Mouse (Mus musculus): ENCODE results near the gene Fbxo31.
"Not testable (repeated sequence)": the region's sequence is repeated elsewhere in the genome, so short reads cannot be mapped to it uniquely, and the experiment has no call there.

The Fbxo31 gene

DNA sequence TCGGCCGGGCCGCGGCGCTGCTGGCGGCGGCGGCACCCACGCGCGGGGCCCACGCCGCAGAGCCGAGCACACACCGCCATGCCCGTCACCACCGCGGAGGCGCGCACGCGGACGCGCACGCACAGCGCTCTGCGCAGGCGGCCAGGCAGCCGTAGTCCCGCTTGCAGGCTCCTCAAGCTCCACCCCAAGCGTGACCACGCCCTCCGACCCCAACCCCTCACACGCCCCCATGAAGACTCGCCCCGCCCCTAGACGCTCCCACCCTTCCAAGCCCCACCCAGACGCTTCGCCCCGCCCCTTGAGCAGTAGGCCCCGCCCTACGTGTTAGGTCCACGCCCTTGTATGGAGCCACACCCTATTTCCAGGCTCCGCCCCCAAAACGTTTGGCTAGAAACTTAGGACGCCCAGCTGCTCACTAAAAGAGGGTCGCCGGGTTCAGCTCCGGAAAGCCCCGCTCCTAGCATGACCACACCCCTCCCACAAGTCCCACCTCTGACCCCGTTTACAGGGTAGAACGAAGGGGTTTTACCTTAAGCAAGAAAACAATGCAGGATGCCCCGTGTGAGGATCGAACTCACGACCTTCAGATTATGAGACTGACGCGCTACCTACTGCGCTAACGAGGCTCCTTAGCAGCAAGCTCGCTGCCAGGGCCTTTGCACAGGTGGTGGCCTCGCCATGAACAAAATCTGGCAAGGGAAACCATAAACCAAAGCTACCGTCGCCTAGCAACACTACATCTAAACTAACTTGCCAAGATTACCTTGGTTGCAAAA, at the start of gene Fbxo31:
Gene Fbxo31 (minus strand): TSS at position 131 of the 776 bp plus-strand sequence.
- DNase-seq (ENCODE audit: low spot score) = peak; percentile 90

DNA sequence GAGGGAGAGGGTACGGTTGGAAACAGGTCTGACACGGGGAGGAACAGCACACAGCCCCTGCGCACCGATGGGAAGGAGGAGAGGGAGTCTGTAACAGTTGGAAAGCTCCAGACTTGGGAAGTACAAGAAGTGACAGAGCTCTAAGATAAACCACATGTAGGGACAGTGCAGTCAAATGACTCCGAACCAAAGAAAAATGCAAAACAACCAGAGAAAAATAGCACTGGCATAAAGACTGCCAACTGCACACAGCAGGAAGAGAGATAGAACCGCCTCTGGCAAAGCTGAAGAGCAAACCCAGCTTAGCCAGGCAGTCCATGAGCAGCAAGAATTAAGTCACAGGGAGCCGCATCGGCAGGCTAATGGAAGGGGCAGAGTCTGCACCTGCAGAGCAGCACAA, 44.4 kb upstream of the Fbxo31 start:
- no peak for DNase-seq (ENCODE audit: low spot score)

DNA sequence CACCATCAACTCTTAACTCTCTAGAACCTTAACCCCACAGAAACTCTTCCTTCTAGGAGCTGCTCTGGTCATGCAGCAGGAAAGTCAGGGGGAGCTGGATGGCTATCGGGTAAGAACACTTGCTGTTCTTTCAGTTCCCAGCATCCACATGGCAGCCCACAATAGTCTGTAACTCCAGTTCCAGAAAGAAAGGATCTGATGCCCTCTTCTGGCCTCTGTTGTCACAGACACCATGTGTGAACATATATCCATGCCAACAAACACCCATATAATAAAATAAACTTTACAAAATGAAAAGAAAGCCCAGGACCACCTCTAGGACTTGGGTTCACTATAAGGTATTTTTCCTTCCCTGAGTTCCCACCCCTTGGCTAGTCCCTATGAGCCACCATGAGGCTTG, 43.3 kb upstream of the Fbxo31 start:
- no peak for DNase-seq (ENCODE audit: low spot score)

DNA sequence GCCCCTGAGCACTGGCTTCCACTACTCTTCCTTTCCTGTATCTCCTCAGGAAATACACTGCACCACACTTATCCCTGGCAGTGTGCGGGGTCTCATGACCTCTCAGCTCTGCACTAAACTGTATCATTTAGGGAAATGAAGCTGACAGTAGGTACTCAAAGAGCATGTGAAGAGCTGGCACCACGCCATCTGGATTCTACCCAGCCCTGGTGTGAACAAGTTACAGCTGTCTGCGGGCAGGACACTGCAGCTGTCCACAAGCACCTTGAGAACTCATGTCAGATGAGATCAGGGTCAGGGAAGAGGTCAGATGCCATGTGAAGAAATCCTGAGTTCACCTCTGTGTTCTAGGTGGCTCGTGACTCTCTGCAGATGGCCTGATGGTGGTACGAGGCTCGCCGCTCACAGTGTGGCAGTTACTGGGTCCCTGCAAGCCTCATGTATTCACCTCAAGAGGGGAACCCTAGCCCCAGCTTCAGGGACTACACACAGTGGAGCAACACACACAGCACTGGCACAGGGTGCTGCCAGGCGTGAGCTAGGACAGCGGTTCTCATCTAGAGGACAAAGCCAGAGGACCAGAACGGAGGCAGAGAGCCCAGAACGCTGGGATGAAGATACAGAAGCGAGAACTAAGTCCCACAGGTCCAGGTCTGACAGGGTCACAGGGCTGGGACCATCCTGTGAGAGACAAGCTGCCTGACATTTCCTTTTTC, 42.4 kb upstream of the Fbxo31 start:
- no peak for DNase-seq (ENCODE audit: low spot score)

DNA sequence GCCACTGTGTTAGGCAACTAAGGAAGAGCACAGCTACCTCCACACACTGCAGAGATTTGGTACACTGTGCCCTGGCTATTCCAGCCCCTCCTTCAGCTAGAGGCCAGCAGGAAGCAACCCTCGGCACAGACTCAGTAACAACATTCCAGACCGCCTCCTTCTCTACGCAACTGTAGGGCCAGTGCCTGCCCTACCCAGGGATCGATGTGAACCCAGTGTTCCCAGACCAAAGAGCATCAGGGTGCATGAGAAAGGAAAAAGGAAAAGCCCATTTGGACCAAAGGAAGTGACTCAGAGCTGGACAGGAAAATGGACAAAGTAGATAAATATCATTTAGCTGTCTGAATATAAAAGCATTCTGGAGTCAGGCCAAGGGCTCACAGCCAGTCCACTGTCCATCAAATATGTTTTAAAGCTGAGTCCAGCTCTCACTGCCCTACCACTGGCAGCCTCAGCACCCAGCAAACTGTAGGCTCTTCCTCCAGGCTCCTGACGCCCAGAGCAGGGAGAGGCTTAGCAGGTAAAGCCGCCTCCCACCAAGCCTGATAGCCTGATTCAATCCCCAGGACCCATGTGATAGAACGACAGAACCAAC, 40.9 kb upstream of the Fbxo31 start:
- DNase-seq (ENCODE audit: low spot score) = no peak

DNA sequence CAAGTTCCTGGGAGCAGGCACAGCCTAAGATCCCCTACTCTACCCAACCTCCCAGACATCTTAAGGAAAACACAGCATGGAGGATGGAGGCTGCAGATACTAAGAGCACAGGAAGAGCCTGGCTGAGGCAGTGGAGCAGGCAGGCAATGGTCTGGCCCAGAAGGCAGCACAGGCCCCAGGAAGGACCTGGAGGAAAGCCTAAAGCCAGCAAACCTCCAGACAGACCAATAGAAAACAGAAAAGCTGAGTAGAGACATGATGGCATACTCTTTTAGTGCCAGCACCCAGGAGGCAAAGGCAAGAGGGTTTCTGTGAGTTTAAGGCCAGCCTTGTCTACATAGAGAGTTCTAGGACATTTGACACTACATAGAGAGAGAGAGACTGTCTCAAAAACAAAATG, 34.8 kb upstream of the Fbxo31 start:
- no peak for DNase-seq (ENCODE audit: low spot score)

DNA sequence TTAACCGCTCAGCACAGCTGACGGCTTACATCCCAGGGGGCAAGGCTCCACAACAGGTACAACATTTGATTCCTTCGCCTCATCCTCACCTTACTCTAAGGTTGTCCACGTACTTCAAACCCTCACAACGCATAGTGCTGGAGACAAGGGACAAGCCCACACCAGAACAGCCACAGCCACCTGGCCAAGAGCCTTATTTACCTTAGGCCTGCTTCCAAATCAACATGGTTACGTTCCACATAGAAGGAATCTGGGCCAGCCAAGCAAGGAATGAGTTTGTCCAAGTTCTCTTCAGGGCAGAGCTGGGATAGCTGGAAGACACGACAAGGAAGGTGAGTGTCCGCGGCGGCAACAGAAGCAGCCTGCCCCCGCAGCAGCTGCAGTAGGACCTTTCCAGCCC, 31.3 kb upstream of the Fbxo31 start:
- DNase-seq (ENCODE audit: low spot score) = no peak

DNA sequence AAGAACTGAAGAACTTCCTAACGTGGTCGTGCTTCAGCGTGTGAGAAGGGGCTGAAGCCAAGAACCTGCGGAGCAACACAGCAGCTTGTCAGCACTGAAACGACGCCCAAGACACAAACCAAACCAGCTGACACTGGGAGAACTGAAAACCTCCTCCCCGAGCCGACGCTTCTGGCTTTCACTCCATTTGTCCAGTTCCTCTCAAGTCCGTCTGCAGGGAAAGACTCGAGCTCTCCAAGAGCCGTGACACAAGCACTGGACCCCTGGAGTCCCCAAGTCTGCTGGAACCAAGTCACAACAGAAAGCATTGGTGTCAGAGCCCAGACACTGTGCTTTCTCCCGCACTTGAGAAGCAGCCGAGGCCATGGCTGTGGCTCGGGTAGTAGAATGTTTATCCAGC, 30.6 kb upstream of the Fbxo31 start:
- DNase-seq (ENCODE audit: low spot score) = no peak

DNA sequence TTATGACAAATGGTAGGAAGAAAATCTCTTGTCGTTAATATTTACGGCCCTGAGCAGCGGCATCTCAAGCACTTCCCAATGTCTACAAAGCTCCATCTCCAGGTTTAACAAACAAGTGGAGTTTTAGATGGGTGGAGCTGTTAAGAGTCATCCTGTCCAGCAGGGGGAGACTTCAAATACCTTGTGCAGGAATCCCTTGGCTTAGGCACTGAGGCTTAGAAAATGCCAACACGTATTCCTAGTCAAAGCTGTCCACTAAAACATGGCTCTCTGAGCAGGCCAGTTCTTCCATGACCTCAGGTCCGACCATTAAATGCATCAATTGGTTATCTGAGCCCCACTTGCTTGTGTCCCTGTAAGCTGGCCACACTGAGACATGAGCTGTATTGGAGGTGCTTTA, 29.1 kb upstream of the Fbxo31 start:
- DNase-seq (ENCODE audit: low spot score) = no peak

DNA sequence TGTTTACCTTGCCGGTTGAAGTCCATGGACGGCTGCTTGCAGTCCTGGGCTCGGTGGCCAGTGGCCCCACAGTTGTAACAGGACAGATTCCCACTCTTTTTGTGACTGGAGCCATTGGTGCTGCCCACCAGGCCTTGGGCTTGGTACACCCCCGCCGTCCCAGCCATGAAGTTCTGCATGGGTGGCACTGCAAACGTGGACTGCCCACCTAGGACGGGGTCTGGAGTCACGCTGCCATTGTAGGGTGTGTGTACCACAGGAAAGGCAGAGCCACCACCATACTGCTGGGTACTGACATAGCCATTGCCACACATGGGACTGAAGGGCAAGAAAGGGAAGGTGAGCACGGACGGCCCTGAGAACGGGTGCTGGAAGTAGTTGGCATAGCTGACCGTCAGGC, 25.2 kb upstream of the Fbxo31 start:
- DNase-seq (ENCODE audit: low spot score) = no peak

DNA sequence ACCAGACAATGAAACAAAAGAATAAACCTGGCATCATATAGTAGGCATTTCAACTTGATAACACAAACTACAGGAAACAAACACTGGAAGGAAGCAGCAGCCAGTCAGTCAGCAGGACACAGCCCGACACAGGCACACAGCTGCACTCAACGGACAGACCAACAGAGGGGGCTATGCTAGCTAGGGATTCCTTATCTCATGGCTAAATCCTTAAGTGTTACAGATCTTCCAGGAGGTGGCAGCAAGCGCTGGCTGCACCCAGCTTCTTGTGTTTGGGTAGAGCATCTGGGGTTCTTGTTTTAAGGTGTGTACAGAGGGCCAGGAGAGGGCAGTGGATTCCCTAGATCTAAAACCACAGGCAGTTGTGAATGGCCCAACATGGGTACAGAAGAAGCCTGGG, 24.3 kb upstream of the Fbxo31 start:
- DNase-seq (ENCODE audit: low spot score) = peak; percentile 53

DNA sequence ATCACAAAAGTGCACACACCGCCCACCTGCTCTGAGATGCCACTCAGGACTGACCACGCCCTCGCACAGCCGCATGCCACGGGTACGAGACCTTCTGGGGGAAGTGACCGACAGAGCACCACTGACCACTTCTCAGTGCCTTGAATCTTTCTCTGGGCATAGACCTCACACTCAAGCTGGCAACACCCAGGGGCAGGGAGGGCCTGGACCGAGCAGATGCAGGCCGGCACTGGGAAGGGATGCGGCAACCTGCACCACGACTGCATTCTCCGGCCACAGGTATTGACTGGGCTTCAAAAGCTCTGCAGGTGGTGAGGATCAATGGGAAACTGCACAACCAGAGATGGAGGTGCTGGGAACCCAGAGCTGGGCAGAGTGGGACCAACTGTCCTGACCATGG, 23.8 kb upstream of the Fbxo31 start:
- DNase-seq (ENCODE audit: low spot score) = no peak

DNA sequence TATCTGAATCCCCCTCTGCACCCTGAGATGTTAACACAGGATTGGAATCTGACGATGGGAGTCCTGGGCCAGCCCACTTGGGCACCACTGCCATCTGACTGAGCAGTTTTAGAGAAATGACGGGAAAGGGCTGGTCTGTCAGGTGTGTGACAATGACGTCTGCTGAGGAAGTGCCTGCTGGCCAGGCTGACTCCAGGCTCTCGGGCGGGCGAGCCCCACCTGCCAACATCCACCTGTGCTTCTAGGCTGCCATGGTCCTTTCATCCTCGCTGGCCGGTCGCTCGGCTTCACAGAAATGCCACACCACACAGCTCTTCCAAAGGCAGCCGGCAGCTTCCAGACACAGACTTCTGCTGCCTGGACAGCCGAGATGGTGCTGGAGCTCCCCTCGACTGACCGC, 21.2 kb upstream of the Fbxo31 start:
- no peak for DNase-seq (ENCODE audit: low spot score)

DNA sequence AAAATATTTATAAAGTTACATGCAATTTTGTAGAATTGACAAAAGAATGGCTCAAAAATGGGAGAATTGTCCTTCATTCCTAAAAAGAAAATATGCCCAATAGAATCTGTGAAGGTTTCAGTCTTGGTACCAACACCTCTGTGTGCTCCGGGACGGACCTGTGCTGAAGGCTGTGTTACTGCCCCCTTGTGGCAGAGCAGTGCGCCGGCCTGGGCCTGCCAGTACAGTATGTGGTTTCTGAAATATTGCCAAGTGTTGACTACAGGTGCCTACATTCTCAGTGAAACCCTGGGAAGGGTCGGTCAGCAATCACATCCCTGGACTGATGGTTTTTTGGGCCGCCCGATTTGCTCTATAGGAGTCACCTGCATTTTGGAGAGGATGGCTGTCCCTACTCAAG, 20.3 kb upstream of the Fbxo31 start:
- peak; percentile 72 for DNase-seq (ENCODE audit: low spot score)

DNA sequence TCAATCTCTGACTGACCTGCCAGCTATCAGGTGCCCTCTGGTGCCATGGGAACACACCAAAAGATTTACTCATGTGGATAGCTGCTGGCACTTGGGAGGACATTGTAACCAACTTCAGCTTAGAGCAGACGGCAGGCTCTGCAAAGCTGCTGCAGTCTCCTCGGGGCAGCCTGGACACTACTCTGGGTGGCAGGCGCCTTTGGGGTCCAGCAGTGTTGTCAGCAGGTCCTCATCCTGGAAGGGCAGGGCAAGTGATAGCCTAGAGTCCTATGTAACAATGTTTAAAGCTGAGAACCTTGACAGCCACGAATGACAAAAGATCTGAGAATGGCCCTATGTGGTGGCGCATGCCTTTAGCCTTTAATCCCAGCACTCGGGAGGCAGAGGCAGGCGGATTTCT, 19.6 kb upstream of the Fbxo31 start:
- DNase-seq (ENCODE audit: low spot score) = no peak

DNA sequence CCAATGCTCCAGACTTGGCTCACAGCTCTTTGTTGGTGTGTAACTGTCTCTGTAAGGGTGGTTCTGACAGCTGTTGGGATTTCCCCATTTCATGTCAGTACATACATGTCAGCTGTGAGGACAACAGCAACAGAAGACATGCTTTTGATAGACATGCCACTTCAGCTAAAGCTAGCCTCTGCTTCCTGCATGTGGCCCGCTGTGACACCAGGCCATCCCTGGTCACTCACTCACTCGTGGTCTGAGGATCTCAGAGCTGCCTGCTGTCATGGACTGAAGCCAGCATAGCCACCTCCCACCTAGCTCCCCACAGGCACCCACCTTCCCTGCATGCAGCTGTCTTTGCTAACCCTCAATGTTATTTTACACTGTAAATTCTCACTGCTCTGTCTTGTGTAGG, 18.9 kb upstream of the Fbxo31 start:
- not testable (repeated sequence) for DNase-seq (ENCODE audit: low spot score)

DNA sequence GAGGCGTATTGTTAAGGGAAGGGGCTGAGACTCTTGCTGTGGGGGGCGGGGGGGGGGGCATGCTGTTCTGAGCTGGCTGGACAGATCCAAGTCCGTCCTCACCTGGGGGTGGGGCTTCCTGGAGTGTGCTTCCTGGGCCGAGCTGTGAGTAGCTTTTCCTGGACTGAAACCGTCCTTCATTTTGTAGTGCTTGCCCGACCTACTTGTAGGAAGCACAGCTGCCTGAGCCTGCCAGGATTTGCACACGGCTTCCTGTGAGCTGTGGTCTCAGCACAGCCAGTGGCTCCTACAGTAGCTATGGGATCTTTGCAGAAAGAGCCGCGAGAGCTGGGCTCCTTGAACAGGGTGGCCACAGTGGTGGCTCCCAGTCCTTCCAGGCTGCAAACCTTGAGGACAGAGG, 15.4 kb upstream of the Fbxo31 start:
- no peak for DNase-seq (ENCODE audit: low spot score)

DNA sequence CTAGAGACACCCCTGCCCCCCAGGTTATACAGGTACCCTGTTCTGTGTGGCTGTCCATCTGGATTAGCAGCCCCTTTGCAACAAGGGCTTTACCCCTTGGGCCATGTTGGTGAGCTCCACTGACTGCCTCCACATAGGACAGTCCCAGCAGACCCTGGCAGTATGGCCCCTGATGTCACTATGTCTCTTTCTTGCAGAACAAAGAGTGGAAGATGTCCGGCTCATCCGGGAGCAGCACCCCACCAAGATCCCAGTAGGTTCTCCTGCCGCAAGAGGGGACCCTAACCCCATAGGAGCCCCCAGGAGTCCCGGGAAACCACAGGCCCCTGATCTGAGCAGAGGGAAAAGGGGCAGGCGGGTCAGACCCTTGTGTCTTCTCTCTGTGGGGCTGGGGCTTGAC, 14.7 kb upstream of the Fbxo31 start:
- no peak for DNase-seq (ENCODE audit: low spot score)

DNA sequence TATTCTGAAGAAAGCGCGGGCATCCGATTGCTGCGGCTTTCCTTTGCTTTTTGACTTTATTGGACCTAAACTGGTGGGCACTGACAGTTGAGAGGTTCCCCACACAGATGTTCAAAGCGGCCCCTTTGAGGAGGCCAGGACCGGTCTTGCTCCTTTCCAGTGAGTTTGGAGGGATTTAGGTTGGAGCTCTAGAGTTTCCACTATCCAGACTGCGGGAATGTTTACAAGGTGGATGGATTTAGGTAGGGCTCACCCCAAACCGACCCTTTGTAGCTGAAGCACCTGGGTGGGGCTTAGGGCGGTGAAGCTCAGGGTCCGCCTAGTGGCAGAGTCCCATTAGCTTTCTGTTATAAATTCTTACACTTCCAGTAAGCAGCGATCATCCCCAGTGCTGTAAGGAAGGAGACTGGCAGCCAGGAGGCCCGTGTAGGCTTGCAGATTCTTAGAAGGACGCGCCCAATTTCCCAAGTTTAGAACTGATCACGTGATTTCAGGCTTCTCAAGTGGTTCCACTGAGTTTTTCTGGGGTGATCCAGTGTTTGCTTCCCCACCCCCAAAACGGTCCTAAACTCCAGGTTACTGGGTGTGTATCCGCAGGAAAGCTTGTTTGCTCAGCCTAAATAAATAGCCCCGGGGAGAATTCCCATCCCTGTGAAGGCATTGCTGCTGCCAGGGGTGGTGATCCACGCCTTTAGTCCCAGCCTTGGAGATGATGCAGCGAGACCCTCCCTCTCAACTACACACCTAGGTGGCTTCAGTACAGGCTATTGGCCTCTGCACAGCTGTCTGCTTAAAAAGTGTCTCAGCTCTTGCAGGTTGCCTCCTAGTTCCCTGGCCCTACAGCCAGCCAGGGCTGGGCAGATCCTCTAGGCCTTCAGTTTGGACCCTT, 12.8 kb upstream of the Fbxo31 start:
- DNase-seq (ENCODE audit: low spot score) = no peak

DNA sequence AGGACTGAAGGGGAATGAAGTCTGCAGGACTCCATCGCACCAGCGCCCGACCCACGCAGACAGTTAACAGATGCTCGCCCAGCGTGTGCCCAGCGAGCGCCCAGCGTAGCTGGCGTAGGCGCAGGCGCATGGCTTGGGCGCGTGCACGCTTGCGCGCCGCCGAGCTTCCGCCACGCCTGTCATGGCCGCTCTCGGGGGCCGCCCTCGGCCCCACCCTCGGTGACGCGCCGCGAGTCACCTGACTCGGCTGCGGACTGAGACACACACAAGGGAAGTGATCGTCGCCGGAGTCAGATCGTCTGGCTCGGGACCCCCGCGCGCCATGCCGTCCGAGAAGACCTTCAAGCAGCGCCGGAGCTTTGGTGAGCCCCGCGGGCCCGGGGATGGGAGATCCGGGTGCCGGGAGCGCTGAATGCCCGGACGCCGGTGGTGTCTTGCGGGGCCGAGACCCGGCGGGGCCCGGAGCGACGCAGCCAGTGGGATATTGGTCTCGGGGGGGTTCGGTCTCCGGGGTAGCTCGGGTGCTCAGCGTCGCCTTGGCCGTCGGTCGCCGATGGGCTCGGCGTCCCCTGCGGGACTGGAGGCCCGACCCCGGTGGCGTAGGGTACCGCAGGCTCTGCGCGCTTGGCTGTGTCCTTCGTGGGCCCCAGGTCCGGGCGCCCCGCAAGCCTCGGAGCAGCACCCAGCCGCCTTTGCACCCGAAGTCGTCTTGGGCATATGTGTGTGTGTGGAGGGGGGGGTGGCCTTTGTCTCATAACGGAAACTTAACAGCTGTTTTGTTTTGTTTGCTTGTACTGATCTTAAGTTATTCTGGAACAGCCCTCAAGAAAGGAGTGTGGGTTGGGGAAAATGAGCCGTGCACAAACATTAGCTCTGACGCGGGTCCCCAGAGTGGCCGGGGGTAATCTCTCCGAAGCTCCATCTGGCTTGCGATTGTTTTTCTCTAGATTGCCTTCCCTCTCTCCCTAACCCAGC, 11.9 kb upstream of the Fbxo31 start, which contains the start of gene Map1lc3b:
Gene Map1lc3b (plus strand): TSS at position 159 of the 975 bp plus-strand sequence.
- peak; percentile 97 for DNase-seq (ENCODE audit: low spot score)

DNA sequence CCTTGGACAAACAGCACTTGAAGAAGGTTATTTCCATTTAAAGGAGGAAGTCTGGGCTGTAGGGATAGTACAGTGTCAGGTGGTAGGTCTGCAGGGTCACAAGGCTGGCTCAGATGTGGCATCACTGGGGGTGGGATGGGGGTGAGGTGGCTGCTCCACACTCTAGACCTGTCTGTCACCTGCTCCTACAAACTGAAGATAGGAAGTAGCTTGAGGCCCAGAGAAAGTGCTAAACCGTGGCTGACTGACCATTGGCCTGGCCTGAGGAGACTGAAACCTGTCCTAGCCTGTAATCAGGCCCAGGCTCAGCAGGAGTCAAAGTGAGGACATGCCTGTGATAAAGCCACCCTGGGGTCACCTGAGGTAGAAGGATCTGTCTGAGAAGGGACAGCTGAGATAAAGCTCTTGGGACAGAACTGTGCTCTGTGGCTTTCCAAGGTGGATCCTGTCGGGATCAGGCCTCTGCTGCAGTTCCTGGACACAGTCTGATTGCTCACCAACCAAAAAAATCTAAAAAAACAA, 10.7 kb upstream of the Fbxo31 start:
- DNase-seq (ENCODE audit: low spot score) = no peak
